Mouse (Mus musculus) G1E (cell line): Measurements from ENCODE around the gene Tex9.

ENCODE experiments used
- CTCF ChIP-seq: IDR thresholded peaks from 2 replicates; pipeline ENCODE4 v1.5.1; 2012; ENCODE audit warnings: low read depth, low read length, inconsistent platforms, mixed read lengths
- GATA1 ChIP-seq: IDR thresholded peaks from 2 replicates; pipeline ENCODE4 v1.6.1; 2012; ENCODE audit warnings: borderline replicate concordance, low read length, inconsistent platforms, mixed read lengths

DNA sequence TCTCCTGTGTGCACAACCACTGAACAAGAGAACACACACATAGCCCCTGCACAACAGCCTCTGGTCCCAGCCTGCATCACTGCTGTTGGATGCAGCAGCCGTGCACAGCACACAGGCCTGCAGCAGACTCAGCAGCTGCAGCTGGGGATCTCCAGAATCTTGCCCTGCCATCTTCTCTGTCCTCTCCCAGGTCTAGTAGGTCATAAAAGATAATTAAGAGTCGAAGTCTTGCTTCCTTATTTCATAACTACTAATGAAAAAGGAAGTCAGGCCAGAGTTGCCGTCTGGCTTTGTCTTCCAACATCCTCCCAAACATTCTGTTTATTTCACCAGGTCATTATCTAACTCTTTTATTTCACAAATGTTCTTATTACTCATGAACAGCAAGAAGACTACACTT is 31.2 kb downstream of the Tex9 start:
- no peak for TF ChIP-seq CTCF
- TF ChIP-seq GATA1, result no peak
